Mouse (Mus musculus) heart, adult 9 months (tissue): ENCODE measurements around the gene Camta2.
A peak's percentile ranks its signal among the peaks of the same experiment; 100 is the strongest.

Source experiments
- DNase-seq, 2 experiments: peaks; one replicate each; pipeline ENCODE4 v3.0.0; 2022; ENCODE audit warnings: low spot score in 2 of 2

Camta2 gene

DNA sequence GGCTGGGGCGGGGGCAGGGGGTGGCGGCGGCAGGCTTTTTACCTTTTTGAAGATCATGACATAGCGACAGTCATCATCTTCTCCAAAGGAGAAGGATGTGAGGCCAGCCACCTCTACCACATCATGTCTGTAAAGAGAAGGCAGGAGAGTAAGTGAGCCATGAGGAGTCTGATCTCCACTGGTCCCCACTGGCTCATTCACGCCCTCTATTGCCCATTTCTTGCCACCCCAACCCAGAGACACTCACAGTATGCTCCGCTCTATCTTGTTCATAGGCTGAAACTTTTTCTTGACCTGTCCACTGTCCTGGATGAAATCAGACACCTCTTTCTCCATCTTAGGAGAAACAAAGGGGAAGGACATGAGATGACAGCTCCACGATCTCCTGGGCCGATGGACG is 23.2 kb downstream of the Camta2 start:
- DNase-seq = no peak

DNA sequence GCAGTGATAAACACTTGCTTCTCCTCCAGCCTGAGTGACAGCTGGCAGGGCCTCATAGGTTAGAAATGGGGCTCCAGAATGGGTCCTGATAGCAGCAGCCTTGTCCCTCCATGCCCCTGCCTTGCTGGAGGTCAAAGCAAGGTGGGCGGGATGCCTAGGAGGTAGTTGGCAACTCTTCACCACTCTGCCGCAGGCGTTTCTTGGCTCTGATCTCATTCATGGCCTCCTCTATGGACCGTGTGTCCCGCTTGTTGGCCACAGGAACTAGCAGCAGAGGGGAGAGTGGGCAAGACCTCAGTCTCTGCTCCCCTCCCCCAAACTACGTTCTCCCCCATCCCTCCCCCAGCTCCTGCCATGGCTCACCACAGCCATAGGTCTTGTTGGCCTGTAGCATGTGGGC is 23.9 kb downstream of the Camta2 start:
- DNase-seq = peak; percentile 62 to 73

DNA sequence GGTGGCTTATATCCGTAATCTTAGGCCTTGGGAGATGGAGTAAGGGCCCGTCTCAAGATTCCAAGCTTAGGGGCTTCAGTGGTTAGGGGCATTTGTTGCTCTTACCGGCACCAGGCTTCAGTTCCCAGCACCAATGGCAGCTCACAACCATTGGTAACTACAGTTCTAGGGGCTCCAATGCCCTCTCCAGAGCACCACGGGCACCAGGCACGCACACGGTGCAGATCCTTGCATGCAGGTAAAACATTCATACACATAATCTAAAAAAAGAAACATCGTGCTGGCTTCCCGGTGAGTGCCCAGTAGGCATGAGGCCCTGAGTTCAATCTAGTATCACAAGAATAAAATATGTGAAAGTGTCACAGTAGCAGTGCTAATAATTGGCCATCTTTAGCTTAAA is 24.8 kb downstream of the Camta2 start:
- no peak for DNase-seq

DNA sequence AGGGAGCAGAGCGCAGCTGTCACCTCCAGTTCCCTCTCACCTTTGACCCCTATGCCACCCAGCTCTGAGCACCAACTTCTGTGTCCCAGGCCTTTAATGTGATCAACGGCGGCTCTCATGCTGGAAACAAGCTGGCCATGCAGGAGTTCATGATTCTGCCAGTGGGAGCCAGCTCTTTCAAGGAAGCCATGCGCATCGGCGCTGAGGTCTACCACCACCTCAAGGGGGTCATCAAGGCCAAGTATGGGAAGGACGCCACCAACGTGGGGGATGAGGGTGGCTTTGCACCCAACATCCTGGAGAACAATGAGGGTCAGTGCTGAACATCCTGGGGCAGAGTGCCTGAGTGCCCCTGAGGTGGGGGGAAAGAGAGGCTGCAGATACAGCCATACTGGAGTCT is 27.3 kb downstream of the Camta2 start:
- DNase-seq = no peak

DNA sequence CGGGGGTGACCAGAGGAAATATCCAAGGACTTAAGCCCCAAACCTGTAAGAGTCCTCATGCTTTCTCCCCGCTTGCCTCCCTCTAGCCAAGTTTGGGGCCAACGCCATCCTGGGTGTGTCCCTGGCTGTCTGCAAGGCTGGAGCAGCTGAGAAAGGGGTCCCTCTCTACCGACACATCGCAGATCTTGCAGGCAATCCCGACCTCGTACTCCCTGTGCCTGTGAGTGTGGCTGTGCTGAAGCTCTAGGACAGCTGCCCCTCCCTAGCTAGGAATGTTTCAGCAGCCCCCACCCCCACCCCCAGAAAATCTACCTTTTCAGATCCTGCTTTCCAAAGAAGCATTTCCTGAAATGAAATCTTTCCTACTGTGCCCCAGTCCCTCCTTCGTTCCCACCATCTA is 29.0 kb downstream of the Camta2 start:
- DNase-seq = no peak

DNA sequence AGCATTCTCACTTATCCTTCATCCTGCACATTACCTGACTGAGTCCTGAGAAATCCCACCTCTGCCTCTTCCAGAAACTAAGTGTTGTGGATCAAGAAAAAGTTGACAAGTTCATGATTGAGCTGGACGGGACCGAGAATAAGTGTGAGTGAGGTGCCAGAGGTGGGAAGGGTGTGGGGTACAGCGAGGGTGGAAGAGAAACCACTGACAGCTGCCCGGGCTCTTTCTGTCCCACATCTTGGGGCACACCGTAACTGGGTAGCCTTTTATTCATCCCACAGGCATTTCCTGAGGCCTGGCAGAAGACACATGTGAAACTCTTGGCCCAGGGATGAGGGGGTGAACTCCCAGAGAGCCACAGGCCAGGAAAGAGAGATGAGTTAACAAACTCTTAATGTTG is 29.4 kb downstream of the Camta2 start:
- no peak for DNase-seq

DNA sequence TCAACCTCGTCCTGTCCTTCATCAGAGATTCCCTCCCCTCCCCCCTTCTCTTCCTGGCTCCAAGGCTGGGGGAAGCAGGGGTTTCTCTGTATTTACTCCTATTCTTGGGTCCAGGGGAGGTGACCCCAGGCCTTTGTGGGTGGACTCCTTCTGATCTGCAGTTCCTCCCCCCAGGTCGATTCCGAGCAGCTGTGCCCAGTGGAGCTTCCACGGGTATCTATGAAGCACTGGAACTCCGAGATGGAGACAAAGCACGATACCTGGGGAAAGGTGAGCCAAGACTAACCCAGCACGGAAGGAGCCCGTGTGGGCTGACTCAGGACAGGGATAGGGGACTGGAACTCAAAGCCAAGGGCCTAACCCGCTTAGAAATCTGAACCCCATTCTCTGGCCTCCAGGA is 29.9 kb downstream of the Camta2 start:
- no peak for DNase-seq

DNA sequence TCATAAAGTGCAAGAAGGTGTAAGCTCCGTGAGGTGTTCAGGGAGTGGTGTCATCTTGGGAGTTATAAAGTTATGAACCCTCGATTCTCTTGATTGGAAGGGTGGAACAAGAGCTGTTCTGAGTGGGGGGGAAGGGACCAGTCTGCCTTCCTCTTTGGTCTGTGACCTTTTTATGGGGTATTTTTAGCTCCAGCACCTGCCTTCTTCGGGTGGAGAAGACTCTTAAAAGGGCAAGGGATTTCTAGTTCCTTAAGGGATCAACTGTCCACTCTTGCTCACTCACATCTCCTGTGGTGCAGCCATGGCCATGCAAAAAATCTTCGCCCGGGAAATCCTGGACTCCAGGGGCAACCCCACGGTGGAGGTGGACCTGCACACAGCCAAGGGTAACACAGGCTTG is 30.3 kb downstream of the Camta2 start:
- DNase-seq = no peak

DNA sequence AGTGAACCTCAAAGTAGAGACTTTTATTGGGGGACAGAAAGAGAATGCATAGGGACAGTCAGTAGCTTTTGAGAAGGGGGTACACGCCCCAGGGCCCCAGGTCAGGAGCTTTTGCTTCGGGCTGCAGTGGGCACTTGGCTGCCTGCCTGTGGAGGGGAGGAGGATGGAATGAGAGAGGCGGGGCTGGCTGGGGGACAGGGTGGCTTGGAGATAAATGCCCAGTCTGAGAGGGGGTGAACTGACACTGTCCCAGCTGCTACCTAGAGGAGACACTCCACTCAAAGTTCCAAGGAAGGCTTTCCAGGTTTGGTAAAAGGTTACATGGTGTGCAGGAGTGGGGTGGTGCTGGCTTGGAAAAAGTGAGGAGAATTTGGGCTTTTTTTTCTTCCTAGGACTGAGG is 30.9 kb downstream of the Camta2 start, which contains the start of gene Eno3:
TSS of gene Eno3 (plus strand) at position 239 of the 400 bp plus-strand sequence.
- DNase-seq = peak in 1 of 2 experiments; percentile 51

DNA sequence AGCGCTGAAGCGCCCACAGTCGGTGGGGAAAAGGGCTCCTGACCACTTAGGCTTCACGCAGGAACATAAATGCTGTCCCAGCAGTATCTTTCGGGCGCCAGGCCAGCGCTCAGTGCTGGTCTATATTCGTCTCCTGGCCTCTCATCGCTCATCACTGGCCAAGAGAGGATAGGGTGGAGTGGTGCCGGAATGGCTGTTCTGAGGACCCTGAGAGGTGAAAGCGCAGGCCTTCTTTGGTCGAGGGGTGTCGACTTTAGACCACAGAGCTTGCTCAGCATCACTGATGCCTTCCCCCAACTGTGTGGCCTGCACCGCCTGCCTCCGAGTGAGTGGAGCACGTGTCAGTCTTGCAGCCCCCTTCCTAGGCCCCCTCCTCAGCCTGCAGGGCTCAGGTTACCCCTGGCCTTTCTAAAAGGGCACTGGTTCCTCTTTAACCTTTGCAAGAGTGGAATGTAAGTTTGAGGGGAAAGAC is 31.4 kb downstream of the Camta2 start:
- DNase-seq = peak; percentile 82 to 89

DNA sequence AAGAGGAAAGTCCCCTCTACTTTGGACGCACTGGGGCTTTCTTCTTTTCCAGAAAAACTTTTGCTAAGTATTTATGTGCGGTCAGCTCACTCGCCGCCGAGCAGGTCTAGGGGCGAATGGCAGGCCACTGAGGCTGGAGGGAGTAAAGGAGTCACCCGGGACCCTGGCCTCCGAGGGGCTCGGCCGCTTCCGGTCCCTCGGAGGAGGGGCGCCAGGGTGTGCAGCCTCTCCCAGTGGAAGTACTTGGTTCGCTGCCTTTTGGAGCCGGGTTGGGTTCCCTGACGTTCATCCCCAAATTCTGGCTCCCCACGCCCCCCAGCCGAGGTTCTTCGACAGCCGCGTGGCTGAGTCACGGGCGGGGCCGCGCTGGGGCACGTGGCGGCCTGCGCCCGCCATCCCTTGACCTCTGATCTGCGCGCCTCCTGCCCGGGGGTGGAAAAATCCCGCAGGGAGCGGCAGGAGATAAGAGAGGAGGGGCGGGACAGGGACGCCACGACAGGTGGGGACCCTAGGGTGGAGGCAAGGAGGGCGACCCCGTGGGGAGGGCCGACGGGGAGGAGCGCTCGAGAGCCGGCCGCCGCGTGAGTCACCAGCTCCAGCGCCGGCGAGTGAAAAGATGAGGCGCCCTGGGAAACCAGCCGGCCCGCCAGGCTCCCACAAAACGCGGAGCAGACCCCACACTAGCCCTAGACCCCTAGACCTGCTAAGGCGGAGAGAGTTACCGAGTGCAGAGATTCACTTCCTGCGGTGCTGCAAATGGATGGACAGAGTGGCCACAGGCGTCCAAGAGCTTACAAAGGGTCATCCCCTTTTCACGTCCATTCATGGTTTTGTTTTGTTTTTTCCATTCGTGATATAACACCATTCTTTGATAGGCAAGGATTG is 32.1 kb downstream of the Camta2 start:
- peak; percentile 78 to 81 for DNase-seq

DNA sequence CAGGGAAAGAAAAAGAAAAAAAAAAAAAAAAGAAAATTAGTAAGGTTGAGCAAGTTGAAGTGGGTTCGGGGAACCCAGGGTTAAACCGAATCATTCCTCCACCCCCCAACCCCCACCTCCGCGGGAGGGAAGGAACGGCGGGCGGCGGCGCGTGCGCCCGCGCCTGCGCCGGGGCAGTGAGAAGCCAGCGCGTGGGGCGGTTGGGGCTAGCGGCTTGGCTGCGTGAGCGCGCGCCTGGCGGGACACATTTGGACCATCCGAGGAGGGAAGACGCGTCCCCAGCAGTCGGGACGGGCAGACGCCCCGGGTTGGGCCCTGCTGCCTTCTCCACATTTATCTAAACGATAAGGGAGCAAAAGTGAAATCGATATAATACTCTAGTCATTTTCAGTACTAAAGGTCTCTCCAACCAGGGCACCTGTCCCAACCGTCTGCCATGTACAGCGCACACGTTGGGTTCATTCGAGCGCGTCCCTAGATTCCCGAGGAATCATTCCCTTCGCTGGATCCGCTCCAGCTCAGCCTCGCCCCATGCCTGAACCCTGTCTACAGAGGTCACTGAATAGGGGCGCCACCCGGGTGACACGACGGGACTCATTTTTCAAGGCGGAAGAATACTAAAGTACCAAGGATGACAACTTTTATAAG is 32.9 kb downstream of the Camta2 start:
- DNase-seq = peak; percentile 82 to 83

DNA sequence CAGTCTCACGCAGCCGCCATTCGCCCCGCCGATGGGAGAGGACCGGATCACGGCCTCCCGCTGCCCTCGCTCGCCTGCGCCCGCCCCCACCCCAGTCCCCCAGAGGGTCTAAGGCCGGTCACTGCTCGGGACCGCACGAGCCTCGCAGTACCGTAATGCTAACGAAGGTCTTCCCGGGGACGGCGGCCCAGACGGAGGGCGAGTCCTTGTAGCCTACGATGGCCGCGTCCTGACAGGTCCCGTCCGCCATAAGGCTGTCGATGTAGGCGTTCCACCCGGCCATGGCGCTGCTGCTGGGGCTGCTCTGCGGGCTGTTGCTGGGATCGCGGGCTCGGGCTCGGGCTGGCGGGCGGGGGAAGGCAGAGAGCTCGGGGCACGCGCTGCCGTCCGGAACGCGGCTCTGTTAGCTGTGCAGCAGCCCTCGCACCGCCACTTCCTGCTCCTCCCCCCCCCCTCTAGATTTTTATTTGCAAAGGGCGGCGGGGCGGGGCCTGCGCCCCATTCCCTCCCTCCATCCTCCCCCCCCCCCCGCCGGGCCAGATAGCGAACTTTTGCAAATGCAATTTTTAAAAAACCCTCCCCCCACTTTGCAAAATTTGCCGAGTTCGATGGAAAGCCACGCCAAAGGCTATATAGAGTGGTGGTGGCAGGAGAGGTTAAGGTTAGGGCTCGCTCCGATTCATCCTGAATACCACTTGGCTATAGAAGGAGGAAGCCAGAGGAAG is 33.5 kb downstream of the Camta2 start, which contains the start of gene Pfn1:
TSS of gene Pfn1 (minus strand) at position 447 of the 725 bp plus-strand sequence.
- peak; percentile 68 to 76 for DNase-seq

DNA sequence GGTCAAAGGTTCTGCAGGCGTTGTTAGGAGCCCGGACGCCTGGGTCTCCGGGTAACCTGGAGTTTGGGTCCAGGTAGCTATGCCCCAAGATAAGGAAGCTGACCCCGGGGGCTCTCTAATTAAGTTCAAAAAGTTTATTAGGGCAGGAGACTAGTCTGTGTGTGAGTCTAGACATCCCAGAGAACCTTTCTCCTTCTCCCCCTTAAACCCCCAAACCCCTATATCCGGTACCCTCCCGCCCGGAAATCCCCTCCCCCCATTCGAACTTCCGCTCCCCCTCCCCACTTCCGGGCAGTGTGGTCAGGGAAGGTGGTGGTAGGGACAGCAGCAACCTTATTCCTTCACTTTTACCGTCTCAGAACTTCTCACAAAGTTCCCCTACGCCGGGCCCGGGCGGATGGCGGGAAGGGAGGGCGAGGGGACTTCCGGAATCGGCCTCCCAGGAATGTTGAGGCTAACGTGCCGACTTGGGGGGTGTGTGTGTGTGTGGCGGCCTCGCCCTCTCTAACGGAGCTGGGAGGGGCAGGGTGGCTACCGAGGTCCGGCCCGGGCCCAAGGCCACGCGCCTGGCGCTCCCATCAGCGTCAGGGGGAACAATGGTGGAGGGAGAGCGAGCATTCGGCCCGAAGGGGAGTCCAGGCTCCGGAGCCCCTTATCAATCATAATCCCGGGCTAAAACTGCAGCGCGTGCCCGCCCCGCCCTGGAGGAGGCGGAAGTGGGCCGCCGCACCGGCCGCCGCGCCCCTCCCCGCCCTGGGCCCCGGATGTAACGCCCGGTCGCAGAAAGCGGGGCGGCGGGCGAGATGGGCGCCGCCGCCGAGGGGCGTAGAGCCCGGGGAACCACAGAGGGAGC is 34.3 kb downstream of the Camta2 start:
- peak; percentile 64 to 70 for DNase-seq

DNA sequence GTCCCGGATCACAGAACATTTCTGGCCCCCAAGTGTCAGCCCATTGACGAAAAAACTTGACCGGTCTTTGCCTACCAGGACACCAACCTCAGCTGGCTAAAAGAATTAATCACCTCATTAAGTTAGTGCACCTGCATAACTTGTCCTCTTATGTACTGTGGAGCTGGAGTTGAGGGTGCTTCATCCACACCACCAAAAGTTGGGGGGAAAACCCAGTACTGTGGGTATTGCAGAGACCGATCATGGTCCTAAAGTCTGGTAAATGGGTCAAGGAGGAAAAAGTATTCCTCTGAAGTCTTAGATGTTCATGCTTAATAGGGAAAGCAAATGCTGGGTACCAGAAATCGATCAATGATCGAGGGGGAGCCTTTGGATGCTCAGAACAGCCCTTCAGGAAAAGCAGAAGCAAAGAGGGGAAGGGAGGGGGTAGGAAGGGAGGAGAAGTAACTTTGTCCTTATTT is 35.0 kb downstream of the Camta2 start:
- no peak for DNase-seq

DNA sequence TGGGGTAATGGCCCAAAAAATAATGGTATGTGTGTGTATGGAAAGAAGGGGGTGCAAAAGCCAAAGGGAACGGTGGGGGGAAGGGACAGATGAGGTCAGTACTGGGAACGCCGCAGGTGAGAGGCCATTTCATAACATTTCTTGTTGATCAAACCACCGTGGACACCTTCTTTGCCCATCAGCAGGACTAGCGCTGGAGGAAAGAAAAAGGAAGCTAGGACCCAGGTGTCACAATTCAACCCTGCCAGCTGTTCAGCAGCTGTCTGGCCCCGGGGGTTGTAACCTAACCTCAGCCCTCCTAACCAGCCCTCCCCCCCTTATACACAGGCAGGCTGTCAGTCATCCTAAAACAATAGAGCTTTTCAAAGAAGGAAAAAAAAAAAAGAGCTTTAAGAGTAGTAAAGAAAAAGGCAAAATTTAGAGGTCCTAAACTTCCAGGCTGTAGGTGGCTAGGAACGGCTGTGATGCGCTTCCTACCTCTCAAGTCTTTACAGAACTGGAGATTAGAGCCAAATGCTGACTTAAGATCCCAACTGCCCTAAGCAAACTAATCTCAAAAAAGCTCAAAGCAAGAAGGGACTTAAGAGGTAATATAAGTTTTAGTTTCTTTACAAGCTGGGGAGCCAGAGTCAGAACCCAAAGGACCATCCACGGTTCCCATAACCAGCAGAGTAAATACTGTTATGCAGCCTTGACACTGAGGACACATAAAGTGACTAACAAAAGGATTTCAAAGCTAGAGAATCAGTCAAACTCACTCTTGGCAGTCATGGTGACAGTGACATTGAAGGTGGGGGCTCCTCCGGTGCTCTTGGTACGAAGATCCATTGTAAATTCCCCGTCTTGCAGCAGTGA is 35.6 kb downstream of the Camta2 start:
- no peak for DNase-seq

DNA sequence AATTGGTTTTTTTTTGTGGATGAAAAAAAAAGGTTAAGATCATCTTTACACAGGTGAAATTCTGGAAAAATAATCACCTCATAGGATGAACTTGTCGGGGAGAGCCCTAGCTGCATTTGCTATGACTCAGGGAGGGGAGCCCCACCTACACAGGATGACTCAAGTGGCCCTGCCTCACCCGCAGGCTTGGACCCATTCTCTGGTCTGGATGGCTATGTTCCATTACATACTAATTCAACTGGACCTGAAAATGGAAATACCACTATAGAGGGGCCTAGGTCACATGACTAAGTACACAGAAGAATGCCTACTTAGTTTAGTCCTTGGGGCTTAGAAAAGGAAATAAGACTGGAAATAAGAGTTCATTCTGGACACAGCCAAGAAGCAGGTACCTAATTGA is 36.5 kb downstream of the Camta2 start:
- no peak for DNase-seq

DNA sequence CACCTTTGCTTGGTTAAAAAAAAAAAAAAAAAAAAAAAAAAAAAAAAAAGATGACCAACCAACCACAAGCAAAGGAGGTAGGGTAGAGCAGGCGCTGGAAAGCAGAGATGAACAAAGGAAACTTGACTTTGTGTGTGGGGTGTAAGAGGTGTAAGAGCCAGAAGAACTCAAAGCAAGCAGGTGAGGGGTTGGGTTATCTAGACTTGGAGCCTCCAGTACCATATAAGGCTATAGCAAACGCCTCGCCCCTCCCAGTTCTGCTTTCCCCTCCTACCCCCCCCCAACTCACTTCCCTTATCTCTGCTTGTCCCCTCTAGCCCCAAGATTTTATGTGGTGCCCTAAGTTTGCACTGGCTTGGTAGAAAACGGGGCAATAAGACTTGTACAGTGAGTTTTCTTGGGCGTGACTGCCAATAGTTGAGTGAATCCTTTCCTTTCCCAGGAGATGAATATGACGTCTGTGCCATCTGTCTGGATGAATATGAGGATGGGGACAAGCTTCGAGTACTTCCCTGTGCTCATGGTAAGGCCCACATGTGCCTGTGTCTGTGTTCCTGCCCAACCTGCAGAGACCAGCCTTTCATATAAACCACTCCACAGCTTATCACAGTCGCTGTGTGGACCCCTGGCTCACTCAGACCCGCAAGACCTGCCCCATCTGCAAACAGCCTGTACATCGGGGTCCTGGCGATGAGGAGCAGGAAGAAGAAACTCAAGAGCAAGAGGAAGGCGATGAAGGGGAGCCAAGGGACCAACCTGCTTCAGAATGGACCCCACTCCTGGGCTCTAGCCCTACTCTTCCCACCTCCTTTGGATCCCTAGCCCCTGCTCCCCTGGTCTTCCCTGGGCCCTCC is 37.4 kb downstream of the Camta2 start:
- DNase-seq = no peak

DNA sequence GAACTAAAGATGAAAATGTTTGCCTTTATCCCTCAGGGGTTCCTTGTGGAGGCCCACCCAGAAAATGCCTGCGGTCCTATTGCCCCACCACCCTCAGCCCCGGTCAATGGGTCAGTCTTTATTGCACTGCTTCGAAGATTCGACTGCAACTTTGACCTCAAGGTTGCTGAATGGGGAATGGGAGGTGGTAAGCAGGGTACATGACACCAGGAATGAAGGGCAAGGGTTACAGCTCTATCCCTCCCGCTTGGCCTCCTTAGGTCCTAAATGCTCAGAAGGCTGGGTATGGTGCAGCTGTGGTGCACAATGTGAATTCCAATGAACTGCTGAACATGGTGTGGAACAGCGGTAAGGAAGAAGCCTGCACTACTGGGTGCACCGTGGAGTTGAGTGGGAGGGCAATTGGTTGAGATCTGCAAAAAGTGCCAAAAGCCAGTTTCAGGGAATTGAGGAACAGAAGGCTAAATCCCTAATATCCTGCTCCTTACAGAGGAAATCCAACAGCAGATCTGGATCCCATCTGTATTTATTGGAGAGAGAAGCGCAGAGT is 38.6 kb downstream of the Camta2 start:
- no peak for DNase-seq
